Mouse (Mus musculus) liver, embryonic 15.5 days (tissue): Measurements from ENCODE around the gene Il17d. TPM values are rescaled to one million over a fixed set of nuclear protein-coding genes. Genes with fewer than 3 reads are reported as not detected.

ENCODE experiments used
- ATAC-seq: fragments of 200-750 bp; cut with Nextera tagmentation; 2 replicates; pipeline ENCODE4 v1.8.0; 2017; ENCODE audit warnings: moderate number of reproducible peaks, mild to moderate bottlenecking, moderate library complexity; ENCODE audit not compliant: insufficient read depth
- H3K27ac ChIP-seq: fragments of 300-500 bp; sonication (generic); replicated peaks from 2 replicates; pipeline ENCODE4 v1.5.1; 2015; ENCODE audit warnings: mild to moderate bottlenecking, inconsistent platforms
- H3K27me3 ChIP-seq: fragments of 300-500 bp; sonication (generic); 2 replicates; pipeline ENCODE4 v1.6.1; 2015; ENCODE audit warnings: mild to moderate bottlenecking, inconsistent platforms
- H3K36me3 ChIP-seq: fragments of 300-500 bp; sonication (generic); replicated peaks from 2 replicates; pipeline ENCODE4 v1.6.1; 2015; ENCODE audit warnings: moderate library complexity, mild to moderate bottlenecking, inconsistent platforms
- H3K4me1 ChIP-seq: fragments of 300-500 bp; sonication (generic); replicated peaks from 2 replicates; pipeline ENCODE4 v1.6.1; 2015; ENCODE audit warnings: inconsistent platforms
- H3K4me2 ChIP-seq: fragments of 300-500 bp; sonication (generic); 2 replicates; pipeline ENCODE4 v1.6.1; 2015; ENCODE audit warnings: moderate library complexity, mild to moderate bottlenecking, inconsistent platforms
- H3K4me3 ChIP-seq: fragments of 300-500 bp; sonication (generic); replicated peaks from 2 replicates; pipeline ENCODE4 v1.5.1; 2015; ENCODE audit warnings: mild to moderate bottlenecking, inconsistent platforms
- H3K9ac ChIP-seq: fragments of 300-500 bp; sonication (generic); 2 replicates; pipeline ENCODE4 v1.6.1; 2015; ENCODE audit warnings: moderate library complexity, mild to moderate bottlenecking, inconsistent platforms
- H3K9me3 ChIP-seq: fragments of 300-500 bp; sonication (generic); replicated peaks from 2 replicates; pipeline ENCODE4 v1.6.1; 2016; ENCODE audit warnings: inconsistent platforms
- WGBS: fragments of 180-500 bp; shearing (Covaris S2); methylation state at CpG from one replicate; pipeline ENCODE4 v1.1.7; 2015; ENCODE audit warnings: mixed read lengths; ENCODE audit not compliant: insufficient replicate concordance; 5-methylcytosine and 5-hydroxymethylcytosine counted together
- polyA plus RNA-seq: library from polyadenylated mRNA; unstranded; fragments of >200 nt; fragmentation: Nextera tagmentation; extraction: Ambion mirVana; gene quantifications from 2 replicates; pipeline ENCODE4 v1.2.1, GENCODE M21; 2015

Il17d gene
- polyA plus RNA-seq, 1 experiment from 2014 or later: 0.26 TPM

- WGBS: 56% methylated on average over 6 of the region's 6 CpGs
- H3K9me3 ChIP-seq: no peaks in the 10 kb centered on the region
- H3K9ac ChIP-seq: no peak overlapping the region
- no peak overlapping the region for H3K27ac ChIP-seq
- no peaks in the 10 kb centered on the region for H3K4me1 ChIP-seq
- no peak overlapping the region for H3K4me3 ChIP-seq
- no peak overlapping the region for H3K4me2 ChIP-seq
- no peak for ATAC-seq
- no peaks in the 10 kb centered on the region for H3K36me3 ChIP-seq
- peaks cover 10% of the 10 kb centered on the region; the same call in 1 of the 2 replicates for H3K27me3 ChIP-seq
These were observed 11.1 kb downstream of the Il17d start for GRCm38 (mm10) chr14:57535646-57536045.

GRCm38 (mm10) chr14:57536820-57537219 is 12.2 kb downstream of the Il17d start:
- Histone ChIP-seq H3K4me2 (no peak overlapping the region), H3K4me1 (no peaks in the 10 kb centered on the region), H3K9ac (no peak overlapping the region), H3K27ac (no peak overlapping the region), H3K27me3 (peaks cover 10% of the 10 kb centered on the region; the same call in 1 of the 2 replicates), H3K4me3 (no peak overlapping the region), H3K9me3 (no peaks in the 10 kb centered on the region), H3K36me3 (no peaks in the 10 kb centered on the region)
- no peak for ATAC-seq
- WGBS: 58% methylated on average over 9 of the region's 9 CpGs

- H3K9ac ChIP-seq: no peak overlapping the region
- WGBS: 29% methylated on average over 16 of the region's 16 CpGs
- H3K4me3 ChIP-seq: no peak overlapping the region
- no peaks in the 10 kb centered on the region for H3K4me1 ChIP-seq
- ATAC-seq: no peak
- H3K27ac ChIP-seq: no peak overlapping the region
- peaks cover 10% of the 10 kb centered on the region; the same call in 1 of the 2 replicates for H3K27me3 ChIP-seq
- H3K4me2 ChIP-seq: peak overlapping the region; percentile 29
- H3K9me3 ChIP-seq: no peaks in the 10 kb centered on the region
- H3K36me3 ChIP-seq: no peaks in the 10 kb centered on the region
These were observed 12.9 kb downstream of the Il17d start for GRCm38 (mm10) chr14:57537261-57538015.

GRCm38 (mm10) chr14:57540683-57541082 is 16.1 kb downstream of the Il17d start:
- no peaks in the 10 kb centered on the region for H3K27me3 ChIP-seq
- 62% methylated on average over 11 of the region's 11 CpGs for WGBS
- no peak for ATAC-seq
- no peaks in the 10 kb centered on the region for H3K4me1 ChIP-seq
- H3K4me3 ChIP-seq: no peak overlapping the region
- H3K4me2 ChIP-seq: no peak overlapping the region
- no peak overlapping the region for H3K27ac ChIP-seq
- H3K9me3 ChIP-seq: no peaks in the 10 kb centered on the region
- H3K9ac ChIP-seq: no peak overlapping the region
- no peaks in the 10 kb centered on the region for H3K36me3 ChIP-seq

- WGBS: 64% methylated on average over 34 of the region's 34 CpGs
- Histone ChIP-seq H3K9ac (no peak overlapping the region), H3K9me3 (no peaks in the 10 kb centered on the region), H3K4me2 (peak overlapping the region; percentile 36), H3K36me3 (no peaks in the 10 kb centered on the region), H3K4me3 (no peak overlapping the region), H3K27me3 (no peaks in the 10 kb centered on the region), H3K27ac (no peak overlapping the region), H3K4me1 (0 out of 2 replicates have a peak, but pooled peaks cover 10% of the 10 kb centered on the region)
- ATAC-seq: no peak
These were observed 17.7 kb downstream of the Il17d start for GRCm38 (mm10) chr14:57542231-57542630.

- Histone ChIP-seq H3K4me3 (no peak overlapping the region), H3K27ac (no peak overlapping the region), H3K36me3 (no peaks in the 10 kb centered on the region), H3K27me3 (no peaks in the 10 kb centered on the region), H3K4me2 (no peak overlapping the region), H3K4me1 (0 out of 2 replicates have a peak, but pooled peaks cover 12% of the 10 kb centered on the region), H3K9ac (no peak overlapping the region), H3K9me3 (no peaks in the 10 kb centered on the region)
- no peak for ATAC-seq
- 51% methylated on average over 13 of the region's 13 CpGs for WGBS
These were observed 19.0 kb downstream of the Il17d start for GRCm38 (mm10) chr14:57543420-57544039.

- H3K4me2 ChIP-seq: no peak overlapping the region
- no peak overlapping the region for H3K9ac ChIP-seq
- H3K36me3 ChIP-seq: peaks cover 11% of the 10 kb centered on the region; the same call in 1 of the 2 replicates
- 74% methylated on average over 17 of the region's 17 CpGs for WGBS
- H3K4me1 ChIP-seq: 0 out of 2 replicates have a peak, but pooled peaks cover 12% of the 10 kb centered on the region
- H3K27ac ChIP-seq: no peak overlapping the region
- ATAC-seq: no peak
- no peak overlapping the region for H3K4me3 ChIP-seq
- no peaks in the 10 kb centered on the region for H3K9me3 ChIP-seq
- no peaks in the 10 kb centered on the region for H3K27me3 ChIP-seq
These were observed 20.9 kb downstream of the Il17d start for GRCm38 (mm10) chr14:57545526-57545925.

GRCm38 (mm10) chr14:57546131-57546530 is 21.6 kb downstream of the Il17d start:
- Histone ChIP-seq H3K4me1 (0 out of 2 replicates have a peak, but pooled peaks cover 12% of the 10 kb centered on the region), H3K4me3 (no peak overlapping the region), H3K9me3 (no peaks in the 10 kb centered on the region), H3K27me3 (no peaks in the 10 kb centered on the region), H3K27ac (no peak overlapping the region), H3K4me2 (no peak overlapping the region), H3K9ac (no peak overlapping the region), H3K36me3 (peaks cover 11% of the 10 kb centered on the region; the same call in 1 of the 2 replicates)
- no peak for ATAC-seq
- 47% methylated on average over 8 of the region's 8 CpGs for WGBS

GRCm38 (mm10) chr14:57546557-57547021 is 22.0 kb downstream of the Il17d start:
- H3K27me3 ChIP-seq: no peaks in the 10 kb centered on the region
- H3K9me3 ChIP-seq: no peaks in the 10 kb centered on the region
- no peak overlapping the region for H3K4me3 ChIP-seq
- no peak overlapping the region for H3K27ac ChIP-seq
- peak; percentile 68; the same call in 1 of the 2 replicates for ATAC-seq
- 0 out of 2 replicates have a peak, but pooled peaks cover 12% of the 10 kb centered on the region for H3K4me1 ChIP-seq
- WGBS: 18% methylated on average over 13 of the region's 13 CpGs
- H3K36me3 ChIP-seq: peaks cover 11% of the 10 kb centered on the region; the same call in 1 of the 2 replicates
- H3K9ac ChIP-seq: no peak overlapping the region
- H3K4me2 ChIP-seq: no peak overlapping the region

- Histone ChIP-seq H3K4me3 (no peak overlapping the region), H3K4me2 (no peak overlapping the region), H3K9ac (no peak overlapping the region), H3K27me3 (no peaks in the 10 kb centered on the region), H3K36me3 (peaks cover 11% of the 10 kb centered on the region; the same call in 1 of the 2 replicates), H3K4me1 (0 out of 2 replicates have a peak, but pooled peaks cover 12% of the 10 kb centered on the region), H3K27ac (no peak overlapping the region), H3K9me3 (no peaks in the 10 kb centered on the region)
- ATAC-seq: no peak
- WGBS: 70% methylated on average over 5 of the region's 5 CpGs
These were observed 22.5 kb downstream of the Il17d start for GRCm38 (mm10) chr14:57547062-57547461.

GRCm38 (mm10) chr14:57552945-57553344 is 28.4 kb downstream of the Il17d start:
- no peaks in the 10 kb centered on the region for H3K27me3 ChIP-seq
- H3K9me3 ChIP-seq: no peaks in the 10 kb centered on the region
- ATAC-seq: no peak
- no peak overlapping the region for H3K27ac ChIP-seq
- H3K9ac ChIP-seq: no peak overlapping the region
- H3K4me3 ChIP-seq: no peak overlapping the region
- peaks cover 11% of the 10 kb centered on the region; the same call in 1 of the 2 replicates for H3K36me3 ChIP-seq
- no peaks in the 10 kb centered on the region for H3K4me1 ChIP-seq
- no peak overlapping the region for H3K4me2 ChIP-seq
